Mouse (Mus musculus): ENCODE data around the gene Rad51b.

GRCm38 (mm10) chr12:79803670-79804069 lies 506.6 kb downstream of the Rad51b start:
- no peak for TF ChIP-seq CTCF (IDR thresholded peaks at IDR 0.05; ENCODE audit: low read depth, low read length)
- no peak for TF ChIP-seq GATA1 (IDR thresholded peaks at IDR 0.05; ENCODE audit: borderline replicate concordance, low read length)
- TF ChIP-seq TAL1 (conservative IDR thresholded peaks at IDR 0.05; ENCODE audit: low read depth, low read length), result no peak
- TF ChIP-seq POLR2AphosphoS5 (IDR thresholded peaks at IDR 0.05; ENCODE audit: insufficient replicate concordance, low read depth, low read length), result no peak
